Mouse (Mus musculus): ENCODE data around the gene Akap8. TPM values are rescaled to one million over a fixed set of nuclear protein-coding genes. Genes with fewer than 3 reads are reported as not detected.

Gene Akap8
- polyA plus RNA-seq, 1 experiment: 113 TPM

GRCm38 (mm10) chr17:32359928-32360327 lies 38.9 kb upstream of the Akap8 start:
- H3K27ac ChIP-seq (ENCODE audit: control insufficient read depth, insufficient read depth, low read depth, low read length, poor library complexity): no peak overlapping the region
- TF ChIP-seq CTCF (IDR thresholded peaks at IDR 0.05; ENCODE audit: control insufficient read depth, insufficient read depth, low read length) (no peak), POLR2A (IDR thresholded peaks at IDR 0.05; ENCODE audit: borderline replicate concordance, control insufficient read depth, low read depth, low read length) (no peak)
- H3K4me1 ChIP-seq (ENCODE audit: control insufficient read depth, insufficient read depth, low read length): peaks cover 2% of the 10 kb centered on the region
- H3K4me3 ChIP-seq (replicated peaks; ENCODE audit: control insufficient read depth, low read depth, low read length): no peak overlapping the region
- WGBS: 92% methylated on average over 18 of the region's 18 CpGs

DNA sequence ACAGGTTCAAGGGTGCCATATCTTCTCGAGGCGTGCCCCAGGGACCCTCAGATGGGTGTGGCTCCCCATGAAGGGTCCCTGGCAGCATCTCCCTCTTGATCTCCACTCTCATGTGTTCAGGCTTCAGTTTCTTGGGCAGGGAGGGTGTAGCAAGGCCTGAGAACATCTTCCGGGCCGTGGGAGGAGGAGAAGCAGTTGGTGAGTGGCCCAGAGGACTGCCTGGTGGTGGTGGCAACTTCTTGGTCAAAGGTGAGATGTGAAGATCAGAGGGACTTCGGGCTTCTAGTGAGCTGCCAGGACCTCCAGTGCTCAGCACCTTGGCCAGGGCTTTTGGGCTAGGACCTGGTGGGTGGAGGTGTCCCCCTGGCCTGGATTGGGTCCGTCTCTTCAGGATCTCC lies 37.9 kb upstream of the Akap8 start:
- peaks cover 2% of the 10 kb centered on the region for H3K4me1 ChIP-seq (ENCODE audit: control insufficient read depth, insufficient read depth, low read length)
- TF ChIP-seq POLR2A (IDR thresholded peaks at IDR 0.05; ENCODE audit: borderline replicate concordance, control insufficient read depth, low read depth, low read length) (no peak), CTCF (IDR thresholded peaks at IDR 0.05; ENCODE audit: control insufficient read depth, insufficient read depth, low read length) (no peak)
- no peak overlapping the region for H3K4me3 ChIP-seq (replicated peaks; ENCODE audit: control insufficient read depth, low read depth, low read length)
- H3K27ac ChIP-seq (ENCODE audit: control insufficient read depth, insufficient read depth, low read depth, low read length, poor library complexity): no peak overlapping the region
- WGBS: 89% methylated on average over 6 of the region's 6 CpGs

DNA sequence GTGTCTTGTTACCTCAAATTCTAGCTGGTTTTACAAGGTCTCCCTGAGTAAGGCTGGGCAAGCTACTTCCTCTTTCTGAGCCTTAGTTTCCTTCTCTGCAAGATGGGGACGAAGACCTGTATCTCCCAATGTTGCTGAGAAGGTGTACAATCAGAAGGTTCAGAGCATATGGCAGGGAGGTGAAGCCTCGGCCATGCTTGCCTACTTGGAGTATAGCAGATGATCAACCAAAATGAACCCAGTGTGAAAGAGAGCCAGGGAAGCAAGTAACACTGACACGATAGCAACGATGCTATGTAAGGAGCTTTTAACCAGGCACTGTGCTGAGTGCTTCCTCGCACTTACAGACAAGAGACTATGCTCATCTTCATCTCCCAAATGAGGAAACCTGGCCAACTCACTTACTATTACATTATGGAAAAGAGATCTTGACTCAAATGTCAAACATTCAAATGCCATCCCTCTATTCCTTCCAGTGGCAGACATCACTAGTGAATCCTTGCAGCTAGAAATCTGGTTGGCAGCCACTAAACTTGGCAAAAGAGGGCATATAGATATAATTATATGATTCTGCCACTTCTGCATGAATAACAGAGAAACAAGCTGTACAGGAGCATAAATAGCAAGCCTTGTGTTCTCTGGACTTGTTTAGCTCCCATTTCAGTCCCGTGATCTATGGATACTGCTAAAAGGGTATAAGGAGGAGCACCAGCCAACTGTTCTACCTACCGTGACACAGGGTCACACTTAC lies 37.3 kb upstream of the Akap8 start:
- WGBS: 83% methylated on average over 7 of the region's 7 CpGs
- no peak overlapping the region for H3K27ac ChIP-seq (ENCODE audit: control insufficient read depth, insufficient read depth, low read depth, low read length, poor library complexity)
- H3K4me1 ChIP-seq (ENCODE audit: control insufficient read depth, insufficient read depth, low read length): no peaks in the 10 kb centered on the region; the same call in 1 of the 2 replicates
- no peak overlapping the region for H3K4me3 ChIP-seq (replicated peaks; ENCODE audit: control insufficient read depth, low read depth, low read length)
- TF ChIP-seq POLR2A (IDR thresholded peaks at IDR 0.05; ENCODE audit: borderline replicate concordance, control insufficient read depth, low read depth, low read length) (no peak), CTCF (IDR thresholded peaks at IDR 0.05; ENCODE audit: control insufficient read depth, insufficient read depth, low read length) (no peak)

- Histone ChIP-seq H3K4me1 (ENCODE audit: control insufficient read depth, insufficient read depth, low read length) (no peaks in the 10 kb centered on the region), H3K27ac (ENCODE audit: control insufficient read depth, insufficient read depth, low read depth, low read length, poor library complexity) (no peak overlapping the region), H3K4me3 (replicated peaks; ENCODE audit: control insufficient read depth, low read depth, low read length) (no peak overlapping the region)
- 95% methylated on average over 24 of the region's 24 CpGs for WGBS
- no peak for TF ChIP-seq POLR2A (IDR thresholded peaks at IDR 0.05; ENCODE audit: borderline replicate concordance, control insufficient read depth, low read depth, low read length)
- TF ChIP-seq CTCF (IDR thresholded peaks at IDR 0.05; ENCODE audit: control insufficient read depth, insufficient read depth, low read length): no peak
These were observed 36.0 kb upstream of the Akap8 start for GRCm38 (mm10) chr17:32356766-32357760.

DNA sequence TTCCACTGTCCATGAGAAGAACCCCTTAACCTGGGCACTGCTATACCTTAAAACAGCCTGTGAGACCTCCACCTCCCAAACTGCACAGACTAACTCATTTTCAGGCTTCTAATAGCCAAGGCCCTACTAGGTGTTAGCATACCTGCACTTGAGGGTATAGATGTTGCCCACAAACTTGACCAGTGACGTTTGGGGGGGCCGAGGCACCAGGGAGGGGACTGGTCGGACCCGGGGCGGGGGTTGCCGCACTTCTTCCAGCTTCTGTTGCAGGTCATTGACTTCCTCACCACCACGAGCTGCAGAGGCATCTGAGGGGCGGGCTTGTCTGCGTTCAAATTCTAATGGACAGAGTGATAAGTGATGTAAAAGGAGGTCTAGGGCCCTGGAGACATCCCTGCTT lies 35.2 kb upstream of the Akap8 start:
- TF ChIP-seq CTCF (IDR thresholded peaks at IDR 0.05; ENCODE audit: control insufficient read depth, insufficient read depth, low read length) (no peak), POLR2A (IDR thresholded peaks at IDR 0.05; ENCODE audit: borderline replicate concordance, control insufficient read depth, low read depth, low read length) (no peak)
- Histone ChIP-seq H3K27ac (ENCODE audit: control insufficient read depth, insufficient read depth, low read depth, low read length, poor library complexity) (no peak overlapping the region), H3K4me3 (replicated peaks; ENCODE audit: control insufficient read depth, low read depth, low read length) (no peak overlapping the region), H3K4me1 (ENCODE audit: control insufficient read depth, insufficient read depth, low read length) (no peaks in the 10 kb centered on the region)
- WGBS: 85% methylated on average over 9 of the region's 9 CpGs

- TF ChIP-seq POLR2A (IDR thresholded peaks at IDR 0.05; ENCODE audit: borderline replicate concordance, control insufficient read depth, low read depth, low read length): no peak
- no peak for TF ChIP-seq CTCF (IDR thresholded peaks at IDR 0.05; ENCODE audit: control insufficient read depth, insufficient read depth, low read length)
- 86% methylated on average over 6 of the region's 6 CpGs for WGBS
These were observed 34.0 kb upstream of the Akap8 start for GRCm38 (mm10) chr17:32355031-32355430.

DNA sequence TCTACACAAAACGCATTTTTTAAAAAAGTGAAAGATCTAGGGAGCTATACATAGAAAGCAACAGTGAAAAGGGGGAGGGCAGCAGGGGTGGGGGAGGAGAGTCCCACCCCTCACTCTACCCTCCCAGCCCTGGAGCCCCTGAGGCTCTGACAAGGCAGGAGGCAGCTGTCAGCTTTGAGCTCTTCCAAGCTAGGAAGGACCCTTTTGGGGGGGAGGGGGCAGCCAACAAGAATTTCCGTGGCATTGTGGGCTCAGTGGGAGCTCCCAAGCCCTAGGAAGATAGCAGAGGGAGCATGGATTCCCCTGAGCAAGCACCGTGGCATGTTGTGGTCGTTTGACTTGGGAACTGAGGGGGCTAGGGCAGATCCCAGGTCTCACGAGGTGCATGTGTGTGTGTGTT lies 33.2 kb upstream of the Akap8 start:
- H3K4me1 ChIP-seq (ENCODE audit: control insufficient read depth, insufficient read depth, low read length): no peaks in the 10 kb centered on the region
- WGBS: 87% methylated on average over 5 of the region's 5 CpGs

More at GRCm38 (mm10) chr17:32355031-32355430, 34.0 kb upstream of the Akap8 start:
- H3K4me3 ChIP-seq (replicated peaks; ENCODE audit: control insufficient read depth, low read depth, low read length): no peak overlapping the region
- no peaks in the 10 kb centered on the region for H3K4me1 ChIP-seq (ENCODE audit: control insufficient read depth, insufficient read depth, low read length)
- no peak overlapping the region for H3K27ac ChIP-seq (ENCODE audit: control insufficient read depth, insufficient read depth, low read depth, low read length, poor library complexity)

DNA sequence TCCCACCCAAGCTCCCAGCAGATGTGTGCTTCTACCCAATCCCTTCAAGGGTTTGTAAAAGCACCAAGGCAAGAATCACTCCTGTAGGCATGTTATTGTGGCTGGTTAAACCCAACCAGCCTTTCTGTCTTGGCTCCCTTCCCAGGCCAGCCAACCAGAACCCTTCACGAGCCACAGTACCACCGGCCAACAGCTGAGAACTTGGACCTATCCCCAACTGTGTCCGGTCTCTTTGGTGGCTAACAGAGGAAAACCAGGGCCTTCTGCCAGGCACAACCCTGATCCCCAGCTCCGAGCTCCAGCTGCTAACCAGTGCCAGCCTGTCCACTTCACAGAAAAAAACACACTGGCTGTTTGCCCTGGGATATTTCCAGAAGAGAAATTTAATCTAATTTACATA lies 32.7 kb upstream of the Akap8 start:
- WGBS: 68% methylated on average over 4 of the region's 4 CpGs
- TF ChIP-seq CTCF (IDR thresholded peaks at IDR 0.05; ENCODE audit: control insufficient read depth, insufficient read depth, low read length): no peak
- no peak for TF ChIP-seq POLR2A (IDR thresholded peaks at IDR 0.05; ENCODE audit: borderline replicate concordance, control insufficient read depth, low read depth, low read length)
- Histone ChIP-seq H3K4me1 (ENCODE audit: control insufficient read depth, insufficient read depth, low read length) (peaks cover 2% of the 10 kb centered on the region; the same call in 1 of the 2 replicates), H3K27ac (ENCODE audit: control insufficient read depth, insufficient read depth, low read depth, low read length, poor library complexity) (no peak overlapping the region), H3K4me3 (replicated peaks; ENCODE audit: control insufficient read depth, low read depth, low read length) (no peak overlapping the region)

More for the DNA sequence above, 33.2 kb upstream of the Akap8 start:
- TF ChIP-seq POLR2A (IDR thresholded peaks at IDR 0.05; ENCODE audit: borderline replicate concordance, control insufficient read depth, low read depth, low read length): no peak
- no peak for TF ChIP-seq CTCF (IDR thresholded peaks at IDR 0.05; ENCODE audit: control insufficient read depth, insufficient read depth, low read length)
- Histone ChIP-seq H3K27ac (ENCODE audit: control insufficient read depth, insufficient read depth, low read depth, low read length, poor library complexity) (no peak overlapping the region), H3K4me3 (replicated peaks; ENCODE audit: control insufficient read depth, low read depth, low read length) (no peak overlapping the region)

Measured in bone marrow, adult 2 months (tissue).